Mouse (Mus musculus) midbrain, embryonic 15.5 days (tissue): ENCODE data around the gene Osbpl10. TPM values are rescaled to one million over a fixed set of nuclear protein-coding genes. Genes with fewer than 3 reads are reported as not detected.

ENCODE experiments used
- ATAC-seq: fragments of 200-750 bp; cut with Nextera tagmentation; replicated peaks from 2 replicates; pipeline ENCODE4 v1.8.0; 2017; ENCODE audit warnings: moderate TSS enrichment
- H3K27ac ChIP-seq: fragments of 300-500 bp; sonication (generic); 2 replicates; pipeline ENCODE4 v1.5.1; 2015; ENCODE audit warnings: mild to moderate bottlenecking, inconsistent platforms
- H3K27me3 ChIP-seq: fragments of 300-500 bp; sonication (generic); replicated peaks from 2 replicates; pipeline ENCODE4 v1.6.1; 2015; ENCODE audit warnings: inconsistent platforms
- H3K36me3 ChIP-seq: fragments of 300-500 bp; sonication (generic); replicated peaks from 2 replicates; pipeline ENCODE4 v1.6.1; 2015; ENCODE audit warnings: inconsistent platforms
- H3K4me1 ChIP-seq: fragments of 300-500 bp; sonication (generic); 2 replicates; pipeline ENCODE4 v1.6.1; 2015; ENCODE audit warnings: inconsistent platforms
- H3K4me2 ChIP-seq: fragments of 300-500 bp; sonication (generic); 2 replicates; pipeline ENCODE4 v1.6.1; 2015; ENCODE audit warnings: inconsistent platforms, mild to moderate bottlenecking, moderate library complexity
- H3K4me3 ChIP-seq: fragments of 300-500 bp; sonication (generic); 2 replicates; pipeline ENCODE4 v1.5.1; 2015; ENCODE audit warnings: mild to moderate bottlenecking, inconsistent platforms
- H3K9ac ChIP-seq: fragments of 300-500 bp; sonication (generic); 2 replicates; pipeline ENCODE4 v1.6.1; 2015; ENCODE audit warnings: mild to moderate bottlenecking, inconsistent platforms
- H3K9me3 ChIP-seq: fragments of 300-500 bp; sonication (generic); 2 replicates; pipeline ENCODE4 v1.6.1; 2016; ENCODE audit warnings: inconsistent platforms
- WGBS: fragments of 180-500 bp; shearing (Covaris S2); methylation state at CpG from one replicate; pipeline ENCODE4 v1.1.7; 2015; ENCODE audit warnings: mixed read lengths; 5-methylcytosine and 5-hydroxymethylcytosine counted together
- polyA plus RNA-seq: library from polyadenylated mRNA; unstranded; fragments of >200 nt; fragmentation: Nextera tagmentation; extraction: Ambion mirVana; gene quantifications from 2 replicates; pipeline ENCODE4 v1.2.1, GENCODE M21; 2015

The Osbpl10 gene
- polyA plus RNA-seq, 1 experiment from 2014 or later, result 2.8 TPM

GRCm38 (mm10) chr9:115224744-115225354, 246.5 kb downstream of the Osbpl10 start:
- Histone ChIP-seq H3K4me3 (no peak overlapping the region), H3K27ac (no peak overlapping the region), H3K9ac (no peak overlapping the region), H3K4me2 (no peak overlapping the region), H3K9me3 (no peaks in the 10 kb centered on the region), H3K4me1 (peaks cover 2% of the 10 kb centered on the region; the same call in 1 of the 2 replicates), H3K27me3 (no peaks in the 10 kb centered on the region), H3K36me3 (no peaks in the 10 kb centered on the region)
- 16% methylated on average over 7 of the region's 7 CpGs for WGBS
- peak; percentile 56; the same call in 1 of the 2 replicates for ATAC-seq

GRCm38 (mm10) chr9:115229145-115229544, 250.8 kb downstream of the Osbpl10 start:
- H3K4me3 ChIP-seq, result no peak overlapping the region
- no peak for ATAC-seq
- no peaks in the 10 kb centered on the region for H3K36me3 ChIP-seq
- H3K9ac ChIP-seq, result no peak overlapping the region
- peaks cover 2% of the 10 kb centered on the region; the same call in 1 of the 2 replicates for H3K4me1 ChIP-seq
- no peak overlapping the region for H3K27ac ChIP-seq
- WGBS, result 71% methylated on average over 4 of the region's 4 CpGs
- no peaks in the 10 kb centered on the region for H3K9me3 ChIP-seq
- no peaks in the 10 kb centered on the region for H3K27me3 ChIP-seq
- no peak overlapping the region for H3K4me2 ChIP-seq

GRCm38 (mm10) chr9:115229676-115230075, 251.3 kb downstream of the Osbpl10 start:
- no peak for ATAC-seq
- H3K4me1 ChIP-seq, result peaks cover under 1% of the 10 kb centered on the region; the same call in 1 of the 2 replicates
- WGBS, result 78% methylated on average over 10 of the region's 10 CpGs
- H3K4me2 ChIP-seq, result no peak overlapping the region
- no peaks in the 10 kb centered on the region for H3K27me3 ChIP-seq
- no peak overlapping the region for H3K9ac ChIP-seq
- no peak overlapping the region for H3K4me3 ChIP-seq
- H3K27ac ChIP-seq, result no peak overlapping the region
- no peaks in the 10 kb centered on the region for H3K9me3 ChIP-seq
- H3K36me3 ChIP-seq, result no peaks in the 10 kb centered on the region

- Histone ChIP-seq H3K36me3 (no peaks in the 10 kb centered on the region), H3K4me1 (no peaks in the 10 kb centered on the region), H3K9ac (no peak overlapping the region), H3K27ac (no peak overlapping the region), H3K27me3 (no peaks in the 10 kb centered on the region), H3K9me3 (no peaks in the 10 kb centered on the region), H3K4me2 (no peak overlapping the region), H3K4me3 (no peak overlapping the region)
- no peak for ATAC-seq
- 21% methylated on average over 3 of the region's 3 CpGs for WGBS
Measured at GRCm38 (mm10) chr9:115230141-115230540, 251.8 kb downstream of the Osbpl10 start.

- Histone ChIP-seq H3K27ac (no peak overlapping the region), H3K27me3 (no peaks in the 10 kb centered on the region), H3K9me3 (no peaks in the 10 kb centered on the region), H3K4me1 (no peaks in the 10 kb centered on the region), H3K4me2 (no peak overlapping the region), H3K9ac (no peak overlapping the region), H3K36me3 (no peaks in the 10 kb centered on the region), H3K4me3 (no peak overlapping the region)
- ATAC-seq, result no peak
- 94% methylated on average over 3 of the region's 3 CpGs for WGBS
Measured at GRCm38 (mm10) chr9:115231476-115231875, 253.1 kb downstream of the Osbpl10 start.

GRCm38 (mm10) chr9:115233721-115234120, 255.4 kb downstream of the Osbpl10 start:
- no peak overlapping the region for H3K27ac ChIP-seq
- H3K36me3 ChIP-seq, result no peaks in the 10 kb centered on the region
- H3K27me3 ChIP-seq, result no peaks in the 10 kb centered on the region
- ATAC-seq, result no peak
- no peaks in the 10 kb centered on the region for H3K9me3 ChIP-seq
- no peak overlapping the region for H3K4me3 ChIP-seq
- no peaks in the 10 kb centered on the region for H3K4me1 ChIP-seq
- H3K9ac ChIP-seq, result no peak overlapping the region
- no peak overlapping the region for H3K4me2 ChIP-seq
- 92% methylated on average over 5 of the region's 5 CpGs for WGBS

GRCm38 (mm10) chr9:115234561-115234960, 256.2 kb downstream of the Osbpl10 start:
- Histone ChIP-seq H3K9me3 (no peaks in the 10 kb centered on the region), H3K4me3 (no peak overlapping the region), H3K36me3 (no peaks in the 10 kb centered on the region), H3K27ac (no peak overlapping the region), H3K4me1 (no peaks in the 10 kb centered on the region), H3K27me3 (no peaks in the 10 kb centered on the region), H3K9ac (no peak overlapping the region), H3K4me2 (no peak overlapping the region)
- no peak for ATAC-seq
- 90% methylated on average over 2 of the region's 2 CpGs for WGBS

- H3K4me2 ChIP-seq, result no peak overlapping the region
- H3K4me1 ChIP-seq, result no peaks in the 10 kb centered on the region
- H3K36me3 ChIP-seq, result no peaks in the 10 kb centered on the region
- ATAC-seq, result no peak
- no peaks in the 10 kb centered on the region for H3K27me3 ChIP-seq
- WGBS, result 94% methylated on average over 8 of the region's 8 CpGs
- H3K27ac ChIP-seq, result no peak overlapping the region
- no peak overlapping the region for H3K4me3 ChIP-seq
- no peaks in the 10 kb centered on the region for H3K9me3 ChIP-seq
- no peak overlapping the region for H3K9ac ChIP-seq
Measured at GRCm38 (mm10) chr9:115236352-115236841, 258.0 kb downstream of the Osbpl10 start.

- H3K9ac ChIP-seq, result no peak overlapping the region
- no peaks in the 10 kb centered on the region for H3K27me3 ChIP-seq
- no peaks in the 10 kb centered on the region for H3K4me1 ChIP-seq
- no peak overlapping the region for H3K4me2 ChIP-seq
- ATAC-seq, result no peak
- H3K4me3 ChIP-seq, result no peak overlapping the region
- H3K27ac ChIP-seq, result no peak overlapping the region
- no peaks in the 10 kb centered on the region for H3K9me3 ChIP-seq
- peaks cover 9% of the 10 kb centered on the region for H3K36me3 ChIP-seq
Measured at GRCm38 (mm10) chr9:115237943-115238342, 259.6 kb downstream of the Osbpl10 start.

GRCm38 (mm10) chr9:115239861-115240260, 261.5 kb downstream of the Osbpl10 start:
- H3K9ac ChIP-seq, result no peak overlapping the region
- 97% methylated on average over 5 of the region's 5 CpGs for WGBS
- no peaks in the 10 kb centered on the region for H3K27me3 ChIP-seq
- ATAC-seq, result no peak
- H3K4me3 ChIP-seq, result no peak overlapping the region
- no peak overlapping the region for H3K27ac ChIP-seq
- peaks cover 14% of the 10 kb centered on the region for H3K36me3 ChIP-seq
- H3K9me3 ChIP-seq, result no peaks in the 10 kb centered on the region
- no peaks in the 10 kb centered on the region for H3K4me1 ChIP-seq
- no peak overlapping the region for H3K4me2 ChIP-seq

- no peak for ATAC-seq
- Histone ChIP-seq H3K4me3 (no peak overlapping the region), H3K9ac (no peak overlapping the region), H3K4me2 (no peak overlapping the region), H3K9me3 (no peaks in the 10 kb centered on the region), H3K27ac (no peak overlapping the region), H3K27me3 (no peaks in the 10 kb centered on the region), H3K4me1 (no peaks in the 10 kb centered on the region), H3K36me3 (peaks cover 36% of the 10 kb centered on the region)
- WGBS, result 87% methylated on average over 6 of the region's 6 CpGs
Measured at GRCm38 (mm10) chr9:115243630-115244029, 265.3 kb downstream of the Osbpl10 start.

- Histone ChIP-seq H3K27ac (no peak overlapping the region), H3K9ac (no peak overlapping the region), H3K4me2 (no peak overlapping the region), H3K4me3 (no peak overlapping the region), H3K9me3 (no peaks in the 10 kb centered on the region), H3K27me3 (no peaks in the 10 kb centered on the region), H3K4me1 (no peaks in the 10 kb centered on the region), H3K36me3 (peaks cover 41% of the 10 kb centered on the region)
- ATAC-seq, result no peak
- 79% methylated on average over 6 of the region's 6 CpGs for WGBS
Measured at GRCm38 (mm10) chr9:115245092-115245491, 266.7 kb downstream of the Osbpl10 start.

GRCm38 (mm10) chr9:115249145-115249544, 270.8 kb downstream of the Osbpl10 start:
- H3K9me3 ChIP-seq, result no peaks in the 10 kb centered on the region
- peaks cover 45% of the 10 kb centered on the region; the same call in 1 of the 2 replicates for H3K36me3 ChIP-seq
- H3K9ac ChIP-seq, result no peak overlapping the region
- no peak overlapping the region for H3K4me3 ChIP-seq
- no peaks in the 10 kb centered on the region for H3K4me1 ChIP-seq
- no peak overlapping the region for H3K27ac ChIP-seq
- 82% methylated on average over 5 of the region's 5 CpGs for WGBS
- H3K4me2 ChIP-seq, result no peak overlapping the region
- no peaks in the 10 kb centered on the region for H3K27me3 ChIP-seq
- ATAC-seq, result no peak
